Mouse (Mus musculus) kidney, adult 8-10 months (tissue): ENCODE measurements around the gene Gm2016.
"Not testable (repeated sequence)": the region's sequence is repeated elsewhere in the genome, so short reads cannot be mapped to it uniquely, and the experiment has no call there.

Experiments
- DNase-seq, 2 experiments: peaks; one replicate each; pipeline ENCODE4 v3.0.0; 2022

The Gm2016 gene

DNA sequence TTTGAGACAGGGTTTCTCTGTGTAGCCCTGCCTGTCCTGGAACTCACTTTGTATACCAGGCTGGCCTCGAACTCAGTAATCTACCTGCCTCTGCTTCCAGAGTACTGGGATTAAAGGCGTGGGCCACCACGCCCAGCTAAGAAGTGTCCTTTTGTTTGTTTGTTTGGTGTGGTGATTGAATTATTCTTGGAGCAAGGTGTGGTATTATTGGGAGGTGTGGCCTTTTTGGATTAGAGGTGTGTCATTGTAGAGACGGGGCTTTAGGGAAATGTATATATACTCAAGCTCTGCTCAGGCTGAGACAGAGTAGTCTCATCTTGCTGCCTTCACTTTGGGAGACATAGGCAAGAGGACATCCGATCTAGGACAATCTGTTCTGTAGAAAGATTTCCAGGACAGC is at the start of gene Gm2016:
TSS of gene Gm2016 (plus strand) at position 301 of the 400 bp plus-strand sequence.
- not testable (repeated sequence) for DNase-seq

- DNase-seq = not testable (repeated sequence)
These were observed 31.6 kb upstream of the Gm2016 start, which contains the start of gene Gm2001 for GRCm38 (mm10) chr12:87842239-87842638. Gm2001 (minus strand) TSS chr12:87842339.

DNA sequence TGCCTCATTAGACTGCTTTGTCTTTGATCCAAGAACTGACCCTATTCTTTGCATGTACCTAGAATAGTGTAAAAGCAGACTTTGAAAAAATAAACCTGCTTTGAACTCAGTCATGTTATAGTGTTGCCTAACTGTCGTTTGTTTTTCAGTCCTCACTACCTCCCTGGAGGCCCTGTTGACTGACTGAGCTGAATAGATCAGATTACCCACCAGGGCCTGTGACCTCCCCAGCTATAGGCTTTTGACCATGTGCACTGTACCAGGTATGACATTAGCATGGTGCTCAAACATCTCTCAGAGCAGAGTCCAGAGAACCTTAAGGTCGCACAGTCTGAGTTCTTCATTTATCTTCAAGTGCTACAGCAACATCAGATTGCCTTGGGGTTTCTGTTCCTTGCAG is 23.2 kb upstream of the Gm2016 start:
- not testable (repeated sequence) for DNase-seq

- not testable (repeated sequence) for DNase-seq
These were observed 17.8 kb upstream of the Gm2016 start for GRCm38 (mm10) chr12:87856067-87856466.

DNA sequence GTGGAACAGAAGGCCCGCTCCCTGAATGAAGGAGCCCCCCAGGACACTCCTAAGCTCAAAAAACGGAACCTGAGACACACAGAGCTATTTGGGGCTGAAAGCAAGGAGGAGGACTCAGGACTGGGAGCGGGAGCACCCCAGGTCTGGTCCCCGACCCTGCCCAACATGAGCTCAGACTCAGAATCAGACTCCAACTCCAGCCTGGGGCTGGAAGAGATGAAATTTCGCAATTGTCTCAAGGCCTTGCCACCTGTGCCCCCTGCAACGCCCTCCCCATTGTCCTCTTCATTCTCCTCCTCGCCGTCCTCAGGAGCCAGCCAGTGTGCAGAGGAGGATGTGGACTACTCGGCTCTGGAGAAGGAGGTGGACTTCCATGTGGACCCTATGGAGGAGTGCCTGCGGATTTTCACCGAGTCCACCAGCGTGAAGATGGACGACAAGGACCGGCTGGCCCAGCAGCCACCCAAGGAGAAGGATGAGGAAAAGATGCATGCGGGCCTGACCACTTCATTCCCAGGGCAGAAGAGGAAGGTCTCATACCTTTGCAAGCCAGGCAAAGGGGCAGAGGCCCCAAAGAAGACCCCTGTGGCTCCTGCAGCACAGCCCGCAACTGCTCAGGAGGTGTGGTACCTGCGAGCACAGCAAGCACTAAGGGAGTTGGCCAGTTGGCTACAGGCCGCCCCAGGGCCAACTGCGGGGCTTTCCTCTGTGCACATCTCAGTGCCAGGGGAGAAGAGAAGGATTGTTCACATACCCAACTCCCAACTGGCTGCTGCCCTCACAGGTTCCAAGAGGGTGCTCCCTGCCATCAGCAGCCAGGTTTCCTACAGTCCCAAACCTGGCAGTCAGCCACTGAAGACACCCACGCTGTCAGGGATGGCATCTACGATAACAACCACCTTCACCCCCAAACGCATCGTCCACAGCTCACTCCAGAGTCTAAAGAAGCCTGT is 11.9 kb upstream of the Gm2016 start:
- not testable (repeated sequence) for DNase-seq

DNA sequence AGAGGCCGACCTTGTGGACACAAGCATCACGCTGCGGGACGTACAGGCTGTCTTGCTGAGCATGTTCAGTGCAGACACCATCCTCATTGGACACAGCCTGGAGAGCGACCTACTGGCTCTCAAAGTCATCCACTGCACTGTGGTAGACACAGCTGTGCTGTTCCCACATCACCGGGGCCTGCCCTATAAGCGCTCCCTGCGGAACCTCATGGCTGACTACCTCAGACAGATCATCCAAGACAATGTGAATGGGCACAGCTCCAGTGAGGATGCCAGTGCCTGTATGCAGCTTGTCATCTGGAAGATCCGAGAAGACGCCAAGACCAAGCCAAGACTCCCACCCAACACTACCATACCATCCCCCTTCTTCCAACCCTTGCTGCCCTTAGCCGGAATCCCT is 10.2 kb upstream of the Gm2016 start:
- not testable (repeated sequence) for DNase-seq

DNA sequence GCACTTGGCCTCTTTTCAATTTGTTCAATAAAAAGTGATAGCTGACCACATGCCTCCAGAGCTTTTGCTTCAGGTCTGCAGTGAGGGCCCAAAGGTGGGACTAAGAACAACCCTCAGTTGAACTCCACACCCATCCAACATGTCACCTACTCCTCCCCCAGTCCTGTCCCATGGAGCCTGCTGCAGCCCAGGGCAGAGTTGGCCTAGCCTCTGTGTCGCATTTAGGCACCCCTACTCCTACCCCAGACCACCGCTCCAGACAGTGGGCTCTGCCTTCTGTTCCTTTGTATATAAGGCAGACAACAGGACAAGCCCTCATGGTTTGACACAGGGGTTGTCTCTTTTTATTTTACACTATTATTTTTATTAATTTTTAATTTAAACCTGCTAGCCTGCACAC is 9.8 kb upstream of the Gm2016 start:
- not testable (repeated sequence) for DNase-seq

DNA sequence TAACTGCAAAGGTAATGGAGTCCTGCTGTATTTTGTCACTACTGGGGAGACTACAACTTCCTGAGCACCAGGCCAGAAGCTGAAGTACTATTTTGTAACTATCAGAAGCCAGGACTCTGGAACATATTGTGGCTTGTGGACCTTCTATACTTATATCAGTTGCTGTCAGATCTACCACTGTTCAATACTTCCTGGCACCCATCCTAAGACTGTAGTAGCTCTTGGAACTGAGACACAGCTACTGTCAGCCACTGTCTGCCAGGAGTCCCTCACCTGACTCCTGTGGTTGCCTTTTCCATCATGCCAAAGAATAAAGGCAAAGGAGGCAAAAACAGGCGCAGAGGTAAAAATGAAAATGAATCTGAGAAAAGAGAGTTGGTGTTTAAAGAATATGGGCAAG is 21.2 kb downstream of the Gm2016 start, which contains the start of gene Gm2022:
TSS of gene Gm2022 (plus strand) at position 301 of the 400 bp plus-strand sequence.
- DNase-seq = not testable (repeated sequence)

DNA sequence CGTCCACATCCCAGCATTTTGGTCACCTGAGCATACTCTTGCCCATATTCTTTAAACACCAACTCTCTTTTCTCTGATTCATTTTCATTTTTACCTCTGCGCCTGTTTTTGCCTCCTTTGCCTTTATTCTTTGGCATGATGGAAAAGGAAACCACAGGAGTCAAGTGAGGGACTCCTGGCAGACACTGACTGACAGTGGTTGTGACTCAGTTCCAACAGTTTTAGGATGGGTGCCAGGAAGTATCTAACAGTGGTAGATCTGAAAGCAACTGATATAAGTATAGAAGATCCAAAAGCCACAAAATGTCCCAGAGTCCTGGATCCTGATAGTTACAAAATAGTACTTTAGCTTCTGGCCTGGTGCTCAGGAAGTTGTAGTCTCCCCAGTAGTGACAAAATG is 45.8 kb downstream of the Gm2016 start, which contains the start of gene Gm2035:
TSS of gene Gm2035 (minus strand) at position 137 of the 400 bp plus-strand sequence.
- not testable (repeated sequence) for DNase-seq
